Mouse (Mus musculus) adrenal gland, postnatal 10 days (tissue): Measurements from ENCODE around the gene Ctrb1. TPM values are rescaled to one million over a fixed set of nuclear protein-coding genes. Genes with fewer than 3 reads are reported as not detected.

Source experiments
- DNase-seq: peaks from one replicate; pipeline ENCODE4 v3.0.0; 2021; ENCODE audit warnings: mixed read lengths
- total RNA-seq, 2 experiments: library from RNA; stranded (reverse); gene quantifications; 2 replicates each; pipeline ENCODE4 v1.2.3; 2021

Gene Ctrb1
- total RNA-seq, 2 experiments from 2014 or later: 0.42 TPM; not detected in 1

DNA sequence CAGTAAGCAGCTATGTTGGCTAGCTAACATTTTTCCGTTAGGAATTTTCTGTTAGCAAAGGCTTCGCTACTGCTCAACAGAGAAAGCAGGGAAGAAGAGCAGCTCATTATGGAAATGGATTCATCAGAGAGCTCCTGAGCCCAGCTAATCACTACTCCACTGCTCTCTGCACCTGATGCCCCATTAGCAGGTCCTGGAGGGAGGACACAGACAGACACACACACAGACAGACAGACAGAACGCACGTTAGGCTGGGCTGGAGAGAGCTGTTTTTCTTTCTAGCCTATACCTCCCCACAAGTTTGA, 26.6 kb upstream of the Ctrb1 start:
- DNase-seq: no peak

DNA sequence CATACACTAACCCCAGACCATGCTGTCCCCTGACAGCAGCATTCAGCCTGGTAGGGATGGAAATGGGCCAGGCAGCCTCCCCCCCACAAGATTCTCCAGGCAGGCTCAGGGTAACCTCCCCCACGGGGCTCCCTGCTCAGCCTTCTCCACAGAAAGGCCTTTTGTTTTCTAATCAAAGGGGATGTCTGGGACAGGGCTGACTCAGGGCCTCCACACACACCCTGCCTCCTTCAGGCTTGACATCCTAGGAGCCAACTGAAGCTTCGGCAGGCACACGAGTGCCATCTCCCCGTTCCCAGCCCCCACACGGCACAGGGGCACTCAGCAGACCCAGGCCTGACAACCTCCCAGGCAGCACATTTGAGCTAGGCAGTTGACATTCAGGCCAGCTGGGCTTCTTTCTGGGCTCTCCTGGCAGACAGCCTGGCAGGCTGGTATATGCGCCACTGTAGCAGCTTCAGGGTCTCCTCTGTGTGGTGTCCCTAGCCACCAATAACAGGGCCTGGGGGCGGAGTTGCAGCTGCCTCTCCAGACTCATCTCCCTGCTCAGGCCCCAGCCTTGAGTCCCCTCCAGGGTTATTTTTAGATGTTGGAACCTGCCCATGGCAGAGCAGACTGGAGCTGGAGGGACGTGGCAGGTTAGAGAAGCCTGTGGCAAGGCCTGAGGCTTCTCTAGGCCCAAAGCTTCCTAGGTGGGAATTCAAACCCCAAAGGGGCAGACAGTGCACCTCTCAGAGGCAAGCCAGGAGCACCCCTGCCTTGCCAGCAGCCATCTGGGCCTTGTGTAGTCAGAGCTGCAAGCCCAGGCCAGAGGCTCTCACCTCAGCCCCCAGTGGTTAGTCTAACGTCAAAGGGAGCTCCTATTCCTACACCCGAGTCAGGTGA, 26.0 kb upstream of the Ctrb1 start:
- peak; percentile 85 for DNase-seq

DNA sequence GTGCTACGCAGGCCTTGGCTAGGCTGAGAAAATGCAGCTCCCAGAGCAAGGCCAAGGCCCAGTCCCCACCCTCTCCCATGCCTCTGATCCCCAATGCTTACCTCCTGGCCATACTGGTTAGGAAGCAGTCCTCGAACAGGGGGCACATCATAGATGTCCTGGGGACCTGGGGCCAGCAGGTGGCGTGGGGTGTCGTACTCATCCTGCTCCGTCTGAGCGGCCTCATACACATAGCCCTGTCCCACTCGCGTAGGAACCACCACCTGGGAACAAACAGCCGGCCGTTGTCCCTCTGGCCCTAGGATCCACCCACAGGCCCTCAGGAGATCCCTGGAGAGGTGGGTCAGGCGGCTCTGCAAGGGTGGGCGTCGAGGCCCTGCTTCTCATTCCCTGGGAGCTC, 24.7 kb upstream of the Ctrb1 start:
- peak; percentile 3 for DNase-seq

DNA sequence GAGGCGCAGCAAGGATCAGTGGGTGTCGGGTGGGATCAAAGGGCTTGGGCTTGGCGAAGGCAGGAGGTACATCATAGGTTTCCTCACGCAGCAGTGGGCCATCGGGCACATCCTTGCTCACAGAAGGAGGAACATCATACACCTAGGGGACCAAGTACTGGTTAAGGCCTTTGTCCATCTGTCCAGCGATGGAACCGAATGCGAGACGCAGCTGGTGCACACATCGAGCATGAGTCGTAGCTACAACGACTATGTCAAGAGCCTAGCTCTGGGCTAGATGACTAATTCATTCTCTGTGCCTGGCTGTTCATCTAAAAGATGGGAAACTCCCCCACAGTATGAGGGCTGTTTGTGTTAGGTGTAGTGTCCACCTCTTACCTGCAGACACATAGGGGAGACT, 23.5 kb upstream of the Ctrb1 start:
- no peak for DNase-seq

DNA sequence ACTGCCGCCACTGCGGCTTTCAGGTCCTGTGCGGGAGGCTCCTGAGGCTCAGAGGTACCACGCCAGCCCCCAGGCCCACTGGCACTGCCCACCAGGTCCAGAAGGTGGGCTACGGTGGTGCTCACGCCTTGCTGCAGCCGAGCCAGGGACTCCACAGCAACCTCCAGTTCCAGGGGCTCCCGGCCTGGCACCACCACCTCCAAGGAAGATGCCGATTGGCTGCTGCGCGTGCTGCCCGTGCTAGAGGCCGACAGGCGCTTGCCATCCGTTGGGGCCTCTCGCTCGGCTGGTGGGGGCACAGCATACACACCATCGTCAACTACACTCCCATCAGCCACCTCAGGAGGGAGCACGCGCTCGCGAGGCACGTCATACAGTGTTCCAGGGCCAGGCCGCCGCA, 23.0 kb upstream of the Ctrb1 start:
- DNase-seq: peak; percentile 2

DNA sequence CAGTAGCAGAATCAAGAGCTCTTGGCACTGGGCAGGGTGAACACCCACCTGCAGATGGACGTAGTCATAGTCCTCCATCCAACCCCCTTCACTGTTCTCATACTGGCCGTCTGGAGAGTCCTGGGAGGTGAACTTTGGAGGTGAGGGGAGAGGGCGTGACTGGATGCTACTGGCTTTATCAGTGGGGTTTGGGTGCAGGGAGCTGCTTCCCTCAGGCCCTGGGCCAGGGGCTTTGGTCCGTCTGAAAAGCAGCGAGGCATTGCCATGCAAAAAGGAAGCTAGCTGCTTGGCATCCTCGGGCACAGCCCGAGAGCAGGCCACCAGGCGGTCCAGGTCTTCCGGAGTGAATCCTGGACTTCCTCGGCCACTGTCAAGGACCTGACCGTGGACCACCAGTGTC, 22.5 kb upstream of the Ctrb1 start:
- peak; percentile 1 for DNase-seq

DNA sequence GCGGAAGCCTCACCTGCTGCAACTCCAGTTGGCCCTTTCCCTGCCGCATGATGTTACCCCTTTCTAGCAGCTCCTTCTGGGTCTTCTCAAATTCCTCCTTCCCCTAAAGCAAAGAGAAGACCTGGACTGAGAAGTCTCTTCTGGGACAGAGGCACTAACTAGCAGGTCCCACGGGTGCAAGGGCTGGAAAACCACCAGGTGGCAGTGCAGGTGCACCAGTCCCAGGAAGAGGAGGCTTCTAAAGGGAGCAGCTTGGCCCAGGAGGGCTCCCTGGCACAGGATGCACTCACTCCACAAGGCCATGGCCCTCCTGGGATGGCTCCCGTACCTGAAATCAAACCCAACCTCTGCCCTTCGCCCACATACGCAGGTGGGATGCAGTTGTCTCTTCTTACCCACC, 21.8 kb upstream of the Ctrb1 start:
- peak; percentile 81 for DNase-seq

DNA sequence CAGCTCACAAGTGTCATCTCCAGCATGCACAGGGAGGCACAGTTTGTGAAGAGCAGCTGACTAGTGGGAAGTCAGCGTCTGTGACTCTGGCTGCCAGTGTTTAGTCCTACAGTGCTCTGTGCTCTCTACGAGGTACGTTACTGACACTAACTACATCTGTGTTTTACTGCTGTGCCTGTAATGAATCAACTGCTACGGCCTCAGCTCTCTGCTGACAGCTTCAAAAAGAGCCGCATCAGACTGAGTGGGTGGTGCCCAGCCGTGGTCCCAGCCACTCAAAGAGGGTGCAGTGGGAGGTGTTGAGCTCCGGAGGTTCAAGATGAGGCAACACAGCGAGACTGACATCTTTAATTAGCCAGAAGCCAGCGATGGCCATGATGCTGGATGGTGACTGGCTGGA, 21.3 kb upstream of the Ctrb1 start:
- no peak for DNase-seq

DNA sequence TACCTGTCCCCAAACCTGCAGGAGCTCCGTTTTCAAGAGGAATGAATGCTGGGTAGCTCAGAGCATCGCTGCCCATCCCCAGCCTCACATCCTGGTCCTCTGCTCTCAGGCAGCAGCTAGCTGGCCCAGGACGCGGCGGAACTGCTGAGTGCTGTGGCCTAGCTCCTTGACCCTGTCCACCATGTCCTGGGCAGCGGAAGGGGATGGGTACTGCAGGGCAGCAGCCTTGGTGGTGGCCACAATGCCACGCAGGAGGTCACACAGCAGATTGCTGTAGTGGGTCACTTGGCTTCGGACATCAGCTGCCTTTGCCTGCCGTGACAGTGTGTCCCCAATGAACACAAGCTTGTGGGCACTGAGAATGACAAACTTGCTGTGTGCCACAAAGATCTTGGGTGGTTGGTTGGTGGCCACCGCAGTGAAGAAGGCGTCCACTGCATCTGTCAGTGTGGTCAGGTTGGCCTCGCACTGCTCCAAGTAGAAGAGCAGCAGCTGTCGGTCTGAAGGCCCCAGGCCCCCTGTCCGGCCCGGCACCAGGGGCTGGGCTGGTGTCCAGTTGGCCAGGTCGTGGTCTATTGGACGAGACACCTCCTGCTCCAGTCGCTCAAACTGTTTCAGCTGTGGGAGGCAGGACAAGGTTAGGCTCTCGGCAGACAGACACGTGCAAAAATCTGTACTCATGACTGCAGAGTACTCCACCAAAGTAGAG, 20.1 kb upstream of the Ctrb1 start:
- DNase-seq: peak; percentile 3

DNA sequence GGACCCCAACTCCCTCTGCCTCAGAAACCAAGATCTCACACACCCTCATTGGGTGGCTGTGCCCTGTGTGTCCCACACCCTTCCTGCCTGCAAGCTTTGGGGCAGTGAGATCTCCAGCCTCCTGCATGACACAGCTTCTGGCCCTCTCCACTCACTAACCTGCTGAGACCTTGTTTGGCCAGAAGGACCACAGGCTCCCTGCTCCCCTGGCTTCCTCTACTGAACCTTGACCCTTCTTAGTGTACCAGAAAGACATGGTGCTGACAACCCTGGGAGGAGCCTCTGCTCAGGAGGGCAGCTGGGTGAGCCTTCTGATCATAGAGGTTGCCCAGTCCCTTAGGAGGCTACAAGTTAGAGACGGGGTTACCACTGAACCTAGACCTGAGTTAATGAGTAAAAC, 18.4 kb upstream of the Ctrb1 start:
- DNase-seq: peak; percentile 15

DNA sequence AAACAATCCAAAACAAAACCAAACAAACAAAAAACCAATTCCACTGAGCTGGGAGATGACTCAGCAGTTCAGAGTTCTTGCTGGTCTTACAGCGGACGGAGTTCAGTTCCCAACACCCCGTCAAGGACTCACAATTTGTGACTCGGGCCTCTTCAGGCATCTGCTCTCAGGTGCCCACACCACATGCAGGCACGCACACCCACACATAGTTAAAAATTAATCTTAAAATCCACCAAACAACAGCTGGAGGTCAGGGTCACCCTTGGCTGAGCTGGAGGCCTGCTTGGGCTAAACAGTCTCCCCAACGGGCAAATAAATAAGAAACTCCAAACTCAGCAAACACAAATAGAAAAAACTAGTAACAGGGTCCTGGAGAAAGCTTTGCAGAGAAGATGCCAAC, 17.5 kb upstream of the Ctrb1 start:
- peak; percentile 28 for DNase-seq

DNA sequence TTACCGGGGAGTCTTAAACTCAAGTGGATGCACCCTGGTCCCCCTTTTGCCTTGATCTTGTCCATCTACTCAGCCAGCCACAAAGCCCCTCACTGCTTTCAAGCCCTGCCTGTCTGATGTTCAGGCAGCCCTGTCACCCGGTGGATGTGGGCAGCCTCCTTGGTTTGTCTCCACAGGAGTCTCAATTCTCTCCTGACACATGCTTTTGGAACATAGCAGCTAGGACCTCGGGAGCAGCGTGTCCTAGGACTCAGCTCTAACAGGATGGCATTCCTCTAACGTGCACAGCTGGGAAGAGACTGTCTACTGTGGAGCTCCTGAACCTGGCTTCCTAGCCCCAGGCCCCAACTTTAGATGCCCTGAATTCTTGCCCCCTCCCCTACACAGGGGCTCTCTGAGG, 14.9 kb upstream of the Ctrb1 start:
- DNase-seq: peak; percentile 16

DNA sequence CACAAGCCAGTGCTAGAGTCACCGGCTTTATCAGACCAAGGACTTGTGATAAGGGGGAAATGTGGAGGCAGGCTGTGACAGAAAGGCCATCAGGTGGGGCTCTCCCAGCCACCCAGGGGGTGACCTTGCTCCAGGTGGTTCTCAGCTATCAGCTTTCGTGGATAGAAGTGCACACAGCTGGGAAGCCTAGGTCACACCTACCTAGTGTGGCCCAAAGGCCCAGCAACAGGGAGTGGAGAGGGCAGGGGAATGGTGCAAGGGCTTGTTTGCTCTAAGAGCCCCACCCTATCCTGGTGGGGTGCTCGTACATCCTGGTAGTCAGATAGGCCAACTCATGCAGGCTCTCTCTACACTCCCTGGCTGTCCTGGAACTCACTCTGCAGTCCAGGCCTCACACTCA, 14.4 kb upstream of the Ctrb1 start:
- DNase-seq: no peak

DNA sequence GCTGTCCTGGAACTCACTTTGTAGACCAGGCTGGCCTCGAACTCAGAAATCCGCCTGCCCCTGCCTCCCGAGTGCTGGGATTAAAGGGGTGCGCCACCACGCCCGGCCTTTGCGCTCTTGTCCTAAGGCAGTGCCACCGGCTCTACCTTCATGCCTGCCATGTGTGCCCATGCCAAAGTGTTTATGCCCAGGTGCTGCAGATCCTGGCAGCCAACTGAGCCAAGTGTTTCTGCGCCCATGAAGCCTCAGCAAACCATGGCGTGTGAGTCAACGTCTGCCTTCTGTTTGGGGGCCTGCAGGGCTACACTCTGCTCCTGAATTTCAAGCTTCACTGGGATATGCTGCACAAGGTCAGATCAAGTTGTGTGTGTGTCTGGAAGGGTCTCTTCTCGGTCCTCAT, 13.8 kb upstream of the Ctrb1 start:
- DNase-seq: peak; percentile 4

DNA sequence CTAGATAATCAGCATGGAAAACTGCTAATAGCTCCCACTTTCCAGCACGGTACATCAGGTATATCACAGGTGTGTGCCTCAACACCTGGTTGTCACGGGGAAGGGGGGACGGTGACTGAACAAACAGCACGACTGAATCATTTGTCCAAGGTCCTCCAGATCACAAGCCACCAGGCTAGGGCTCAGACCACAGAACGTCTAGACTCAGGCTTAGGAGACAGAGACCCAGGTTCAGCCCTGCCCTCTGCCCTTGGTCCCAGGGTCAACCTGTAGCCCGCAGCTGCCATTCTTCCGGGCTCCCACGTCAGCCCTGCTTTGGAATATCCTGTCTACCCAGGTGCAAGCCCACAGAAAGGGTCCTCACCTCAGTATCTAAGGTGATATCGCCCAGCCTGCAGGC, 10.6 kb upstream of the Ctrb1 start:
- DNase-seq: no peak

DNA sequence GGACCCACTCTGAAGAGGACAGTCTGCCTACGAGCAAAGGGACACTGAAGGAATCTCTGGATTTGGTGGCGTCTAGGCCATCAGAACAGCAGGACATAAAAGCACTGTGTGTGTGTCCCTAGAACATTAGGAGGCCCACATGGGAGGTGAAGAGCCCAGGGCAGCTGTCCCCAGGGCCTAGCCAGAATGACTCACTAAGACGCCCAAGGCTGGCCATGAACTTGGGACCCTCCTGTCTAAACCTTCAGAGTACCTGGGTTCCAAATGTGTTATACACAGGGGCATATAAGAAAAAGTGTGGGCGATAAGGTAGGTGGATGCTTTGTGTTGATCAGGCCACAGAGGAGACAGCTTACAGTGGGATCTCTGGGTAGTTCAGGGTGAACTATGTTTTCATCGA, 9.9 kb upstream of the Ctrb1 start:
- DNase-seq: no peak

DNA sequence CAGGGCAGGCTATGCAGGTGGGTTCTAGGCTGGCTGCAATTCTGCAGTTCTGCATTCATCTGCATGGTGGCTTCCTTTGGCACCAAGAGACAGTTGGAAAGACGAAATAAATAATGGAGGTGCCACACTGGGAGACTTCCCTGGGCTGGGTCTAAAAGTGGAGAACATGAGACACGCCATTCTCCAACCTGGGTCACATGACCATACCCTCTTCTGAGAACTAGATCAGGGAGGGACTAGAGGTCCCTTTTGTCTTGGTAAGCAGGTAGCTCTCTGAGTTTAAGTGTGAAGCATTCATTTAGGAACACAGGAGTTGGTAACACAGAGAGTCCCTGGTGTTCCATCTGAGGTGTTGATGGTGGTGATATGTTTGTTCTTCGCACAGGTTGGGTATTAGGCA, 9.4 kb upstream of the Ctrb1 start:
- DNase-seq: no peak

DNA sequence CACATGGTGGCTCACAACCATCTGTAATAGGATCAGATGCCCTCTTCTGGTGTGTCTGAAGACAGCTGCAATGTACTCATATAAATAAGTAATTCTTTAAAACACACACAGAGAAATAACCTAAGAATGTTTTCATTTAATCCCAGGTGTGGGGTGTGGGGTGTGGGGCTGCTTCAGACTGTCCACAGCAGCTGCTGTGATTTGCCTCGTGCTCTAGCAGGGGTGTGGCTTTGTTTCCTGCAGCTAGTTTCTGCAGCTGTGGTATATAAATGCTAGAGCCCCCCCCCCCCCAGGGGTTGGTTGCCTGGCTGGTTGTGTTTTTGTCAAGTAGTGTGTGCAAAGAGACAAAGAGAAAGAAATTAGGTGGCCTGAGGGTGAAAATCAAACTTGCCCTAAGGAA, 8.2 kb upstream of the Ctrb1 start:
- DNase-seq: no peak

DNA sequence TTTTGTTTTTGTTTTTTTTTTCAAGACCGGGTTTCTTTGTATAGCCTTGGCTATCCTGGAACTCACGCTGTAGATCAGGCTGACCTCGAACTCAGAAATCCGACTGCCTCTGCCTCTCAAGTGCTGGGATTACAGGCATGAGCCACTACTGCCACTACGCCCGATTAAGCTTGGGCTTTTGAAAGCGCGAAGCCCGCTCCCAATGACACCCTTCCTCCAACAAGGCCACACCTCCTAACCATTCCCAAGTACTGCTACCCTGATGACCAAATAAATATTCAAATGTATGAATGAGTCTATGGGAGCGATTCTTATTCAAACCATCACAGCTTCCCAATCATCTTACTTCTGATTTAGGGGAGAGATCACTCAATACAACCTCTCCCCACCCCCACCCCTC, 6.8 kb upstream of the Ctrb1 start:
- no peak for DNase-seq

DNA sequence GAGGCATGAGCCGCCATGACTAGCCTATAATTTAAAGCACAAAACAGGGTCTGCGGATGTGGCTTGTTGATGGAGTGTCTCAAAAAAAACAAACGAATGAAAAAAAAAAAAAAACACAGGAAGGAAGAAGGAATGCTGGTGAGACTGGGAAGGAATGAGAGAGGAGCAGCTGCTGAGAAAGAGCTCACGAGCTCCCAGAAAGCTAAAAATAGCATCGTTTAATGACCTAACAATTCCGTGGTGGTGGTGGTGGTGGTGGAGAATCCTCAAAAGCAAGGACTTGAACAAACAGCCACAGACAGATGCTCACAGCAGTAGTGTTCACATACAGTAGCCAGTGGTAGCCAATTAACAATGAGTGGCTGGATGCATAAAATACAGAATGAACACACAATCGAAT, 4.6 kb upstream of the Ctrb1 start:
- no peak for DNase-seq

DNA sequence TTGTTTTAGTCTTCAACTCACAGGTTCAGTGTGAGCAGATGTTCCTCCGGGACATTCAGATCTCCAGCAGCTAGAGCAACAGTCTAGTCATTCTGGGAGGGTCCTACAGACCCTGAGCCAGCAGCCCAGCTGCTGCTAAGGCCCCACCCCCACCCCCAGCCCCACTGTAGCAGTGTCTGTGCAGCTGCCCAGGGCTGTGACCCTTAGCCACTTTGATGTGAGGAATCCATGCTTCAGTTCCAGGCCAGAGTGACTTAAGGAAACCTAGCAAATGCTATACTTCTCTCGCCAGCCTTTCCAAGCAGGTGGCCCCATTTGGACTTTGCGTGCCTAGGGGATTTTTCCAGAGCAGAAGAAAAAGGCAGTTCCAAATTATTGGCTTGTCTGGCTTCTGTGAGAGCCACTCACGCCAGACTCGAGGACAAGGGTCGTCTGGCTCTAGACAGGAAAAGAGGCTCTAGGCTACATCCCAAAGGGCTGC, 2.5 kb upstream of the Ctrb1 start:
- DNase-seq: no peak

DNA sequence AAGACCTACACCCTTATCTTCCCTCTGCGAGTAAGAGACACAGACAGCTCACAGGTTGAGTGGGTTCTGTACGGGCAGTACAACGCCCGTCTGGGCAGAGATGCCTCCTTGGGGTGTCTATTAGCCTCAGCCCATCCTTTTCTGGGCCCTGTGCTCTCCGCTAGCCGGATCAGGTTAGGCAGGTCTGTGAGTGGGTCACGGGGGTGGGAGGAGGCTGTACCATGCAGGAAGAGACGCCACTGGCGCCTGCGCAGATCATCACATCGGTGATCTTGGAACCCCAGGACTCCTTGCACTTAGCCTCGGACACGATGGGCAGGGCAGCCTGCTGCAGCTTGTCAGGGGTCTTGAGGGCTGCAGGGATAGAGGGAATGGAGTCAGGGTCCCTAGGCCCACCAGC, 3.9 kb downstream of the Ctrb1 start:
- no peak for DNase-seq

DNA sequence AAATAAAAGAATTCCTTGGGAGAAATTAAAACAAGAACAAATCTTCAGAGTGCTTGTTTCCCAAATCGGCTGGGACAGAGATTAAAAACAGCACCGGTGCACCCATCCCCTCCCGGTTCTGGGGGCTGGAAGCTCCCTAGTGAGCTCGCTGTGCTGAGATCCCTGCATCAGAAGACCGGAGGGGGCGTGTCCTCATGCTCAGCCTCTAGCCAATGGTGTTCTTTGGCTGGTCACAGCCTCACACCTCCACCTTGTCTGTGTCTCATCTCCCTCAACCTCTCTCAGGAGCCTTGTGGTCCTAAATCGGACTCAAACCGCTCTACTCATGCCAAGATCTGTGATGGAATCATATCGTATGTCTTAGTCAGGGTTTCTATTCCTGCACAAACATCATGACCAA, 8.3 kb downstream of the Ctrb1 start:
- no peak for DNase-seq

DNA sequence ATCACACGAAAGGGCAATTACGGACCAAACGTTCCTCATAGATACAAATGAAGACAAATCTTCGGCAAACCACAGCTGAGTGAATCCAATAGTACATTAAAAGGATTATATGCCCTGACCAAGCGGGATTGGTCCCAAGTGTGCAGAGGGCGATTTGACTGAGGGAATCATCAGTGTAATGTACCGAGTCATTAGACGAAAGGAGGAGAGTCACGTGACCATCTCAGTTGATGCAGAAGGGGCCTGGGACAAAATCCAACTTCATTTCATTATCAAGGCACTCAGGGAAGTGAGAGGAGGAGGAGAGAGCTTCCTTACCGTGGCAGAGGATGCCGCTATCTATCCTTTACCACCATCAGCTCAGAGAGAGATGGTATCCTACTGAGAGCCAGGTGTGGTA, 9.7 kb downstream of the Ctrb1 start:
- DNase-seq: no peak
